Mouse (Mus musculus): Measurements from ENCODE around the gene Camk1d.

GRCm38 (mm10) chr2:5515106-5515505, 199.2 kb downstream of the Camk1d start:
- TF ChIP-seq POLR2A (IDR thresholded peaks at IDR 0.05; ENCODE audit: borderline replicate concordance, control insufficient read depth, low read depth, low read length): no peak
- TF ChIP-seq CTCF (IDR thresholded peaks at IDR 0.05; ENCODE audit: control insufficient read depth, insufficient read depth, low read length): no peak

Measured in bone marrow, adult 2 months (tissue).